Mouse (Mus musculus) limb, embryonic 15.5 days (tissue): ENCODE data around the gene Mxi1. TPM values are rescaled to one million over a fixed set of nuclear protein-coding genes. Genes with fewer than 3 reads are reported as not detected.

ENCODE experiments used
- ATAC-seq: fragments of 200-750 bp; cut with Nextera tagmentation; 2 replicates; pipeline ENCODE4 v1.8.0; 2017; ENCODE audit warnings: low read depth, moderate TSS enrichment; ENCODE audit not compliant: insufficient number of reproducible peaks, low FRiP score, low TSS enrichment
- H3K27ac ChIP-seq: fragments of 300-500 bp; sonication (generic); 2 replicates; pipeline ENCODE4 v1.5.1; 2015; ENCODE audit warnings: moderate library complexity, mild to moderate bottlenecking, inconsistent platforms
- H3K27me3 ChIP-seq: fragments of 300-500 bp; sonication (generic); 2 replicates; pipeline ENCODE4 v1.6.1; 2015; ENCODE audit warnings: inconsistent platforms
- H3K36me3 ChIP-seq: fragments of 300-500 bp; sonication (generic); 2 replicates; pipeline ENCODE4 v1.6.1; 2015; ENCODE audit warnings: inconsistent platforms
- H3K4me1 ChIP-seq: fragments of 300-500 bp; sonication (generic); 2 replicates; pipeline ENCODE4 v1.6.1; 2015; ENCODE audit warnings: inconsistent platforms
- H3K4me2 ChIP-seq: fragments of 300-500 bp; sonication (generic); 2 replicates; pipeline ENCODE4 v1.6.1; 2015; ENCODE audit warnings: mild to moderate bottlenecking, inconsistent platforms
- H3K4me3 ChIP-seq: fragments of 300-500 bp; sonication (generic); 2 replicates; pipeline ENCODE4 v1.5.1; 2015; ENCODE audit warnings: mild to moderate bottlenecking, inconsistent platforms
- H3K9ac ChIP-seq: fragments of 300-500 bp; sonication (generic); 2 replicates; pipeline ENCODE4 v1.6.1; 2015; ENCODE audit warnings: inconsistent platforms
- H3K9me3 ChIP-seq: fragments of 300-500 bp; sonication (generic); 2 replicates; pipeline ENCODE4 v1.6.1; 2016; ENCODE audit warnings: inconsistent platforms
- WGBS: fragments of 180-500 bp; shearing (Covaris S2); methylation state at CpG from one replicate; pipeline ENCODE4 v1.1.7; 2015; 5-methylcytosine and 5-hydroxymethylcytosine counted together
- polyA plus RNA-seq: library from polyadenylated mRNA; unstranded; fragments of >200 nt; fragmentation: Nextera tagmentation; extraction: Ambion mirVana; gene quantifications from 2 replicates; pipeline ENCODE4 v1.2.1, GENCODE M21; 2015

Mxi1 gene
- polyA plus RNA-seq, 1 experiment from 2014 or later: 40.1 TPM

- no peaks in the 10 kb centered on the region for H3K27me3 ChIP-seq
- peaks cover 14% of the 10 kb centered on the region for H3K4me1 ChIP-seq
- H3K27ac ChIP-seq: no peak overlapping the region
- no peak overlapping the region for H3K4me2 ChIP-seq
- H3K36me3 ChIP-seq: no peaks in the 10 kb centered on the region
- WGBS: 62% methylated on average over 19 of the region's 19 CpGs
- no peak for ATAC-seq
- no peaks in the 10 kb centered on the region for H3K9me3 ChIP-seq
- H3K4me3 ChIP-seq: no peak overlapping the region
- H3K9ac ChIP-seq: no peak overlapping the region
Observed at GRCm38 (mm10) chr19:53278491-53279415, 31.6 kb upstream of the Mxi1 start.

GRCm38 (mm10) chr19:53280254-53280653 lies 30.1 kb upstream of the Mxi1 start:
- 87% methylated on average over 8 of the region's 8 CpGs for WGBS
- ATAC-seq: no peak
- no peaks in the 10 kb centered on the region for H3K27me3 ChIP-seq

GRCm38 (mm10) chr19:53282571-53282970 lies 27.7 kb upstream of the Mxi1 start:
- Histone ChIP-seq H3K27ac (no peak overlapping the region), H3K36me3 (no peaks in the 10 kb centered on the region), H3K4me2 (no peak overlapping the region), H3K27me3 (no peaks in the 10 kb centered on the region), H3K4me3 (no peak overlapping the region), H3K9me3 (no peaks in the 10 kb centered on the region), H3K4me1 (0 out of 2 replicates have a peak, but pooled peaks cover 6% of the 10 kb centered on the region), H3K9ac (no peak overlapping the region)
- no peak for ATAC-seq
- WGBS: 74% methylated on average over 10 of the region's 10 CpGs

More at GRCm38 (mm10) chr19:53280254-53280653, 30.1 kb upstream of the Mxi1 start:
- no peak overlapping the region for H3K9ac ChIP-seq
- H3K9me3 ChIP-seq: no peaks in the 10 kb centered on the region
- no peak overlapping the region for H3K4me3 ChIP-seq
- no peak overlapping the region for H3K27ac ChIP-seq
- H3K4me1 ChIP-seq: peaks cover 14% of the 10 kb centered on the region
- H3K4me2 ChIP-seq: no peak overlapping the region
- no peaks in the 10 kb centered on the region for H3K36me3 ChIP-seq

GRCm38 (mm10) chr19:53283742-53284141 lies 26.6 kb upstream of the Mxi1 start:
- H3K27ac ChIP-seq: no peak overlapping the region
- no peak overlapping the region for H3K4me2 ChIP-seq
- H3K4me3 ChIP-seq: no peak overlapping the region
- H3K36me3 ChIP-seq: no peaks in the 10 kb centered on the region
- no peak overlapping the region for H3K9ac ChIP-seq
- no peaks in the 10 kb centered on the region for H3K27me3 ChIP-seq
- H3K4me1 ChIP-seq: 0 out of 2 replicates have a peak, but pooled peaks cover 3% of the 10 kb centered on the region
- WGBS: 87% methylated on average over 7 of the region's 7 CpGs
- no peak for ATAC-seq
- no peaks in the 10 kb centered on the region for H3K9me3 ChIP-seq

- no peaks in the 10 kb centered on the region for H3K9me3 ChIP-seq
- WGBS: 40% methylated on average over 20 of the region's 20 CpGs
- H3K36me3 ChIP-seq: no peaks in the 10 kb centered on the region
- no peak overlapping the region for H3K4me2 ChIP-seq
- no peak overlapping the region for H3K27ac ChIP-seq
- H3K4me3 ChIP-seq: no peak overlapping the region
- H3K9ac ChIP-seq: no peak overlapping the region
- ATAC-seq: no peak
- H3K27me3 ChIP-seq: no peaks in the 10 kb centered on the region
- no peaks in the 10 kb centered on the region for H3K4me1 ChIP-seq
Observed at GRCm38 (mm10) chr19:53284268-53285208, 25.8 kb upstream of the Mxi1 start.

GRCm38 (mm10) chr19:53296331-53297254 lies 13.7 kb upstream of the Mxi1 start:
- no peak overlapping the region for H3K4me3 ChIP-seq
- H3K9me3 ChIP-seq: no peaks in the 10 kb centered on the region
- H3K27me3 ChIP-seq: no peaks in the 10 kb centered on the region
- no peak overlapping the region for H3K27ac ChIP-seq
- no peaks in the 10 kb centered on the region for H3K36me3 ChIP-seq
- no peaks in the 10 kb centered on the region for H3K4me1 ChIP-seq
- ATAC-seq: no peak
- no peak overlapping the region for H3K9ac ChIP-seq
- 79% methylated on average over 23 of the region's 23 CpGs for WGBS
- no peak overlapping the region for H3K4me2 ChIP-seq

GRCm38 (mm10) chr19:53299156-53299828 lies 11.0 kb upstream of the Mxi1 start:
- no peak overlapping the region for H3K9ac ChIP-seq
- no peak for ATAC-seq
- no peak overlapping the region for H3K27ac ChIP-seq
- H3K9me3 ChIP-seq: no peaks in the 10 kb centered on the region
- no peaks in the 10 kb centered on the region for H3K36me3 ChIP-seq
- H3K4me1 ChIP-seq: no peaks in the 10 kb centered on the region
- no peaks in the 10 kb centered on the region for H3K27me3 ChIP-seq
- H3K4me2 ChIP-seq: no peak overlapping the region
- H3K4me3 ChIP-seq: no peak overlapping the region
- 51% methylated on average over 17 of the region's 17 CpGs for WGBS

GRCm38 (mm10) chr19:53299829-53300181 lies 10.5 kb upstream of the Mxi1 start:
- Histone ChIP-seq H3K9ac (no peak overlapping the region), H3K4me2 (no peak overlapping the region), H3K9me3 (no peaks in the 10 kb centered on the region), H3K27ac (no peak overlapping the region), H3K4me1 (no peaks in the 10 kb centered on the region), H3K4me3 (no peak overlapping the region), H3K36me3 (no peaks in the 10 kb centered on the region), H3K27me3 (no peaks in the 10 kb centered on the region)
- no peak for ATAC-seq
- 84% methylated on average over 4 of the region's 4 CpGs for WGBS

GRCm38 (mm10) chr19:53303382-53303781 lies 6.9 kb upstream of the Mxi1 start:
- H3K9me3 ChIP-seq: no peaks in the 10 kb centered on the region
- H3K27ac ChIP-seq: no peak overlapping the region

GRCm38 (mm10) chr19:53305621-53306020 lies 4.7 kb upstream of the Mxi1 start:
- Histone ChIP-seq H3K27ac (no peak overlapping the region), H3K27me3 (no peaks in the 10 kb centered on the region), H3K4me1 (0 out of 2 replicates have a peak, but pooled peaks cover 2% of the 10 kb centered on the region), H3K4me2 (no peak overlapping the region), H3K36me3 (no peaks in the 10 kb centered on the region), H3K9ac (no peak overlapping the region), H3K4me3 (no peak overlapping the region), H3K9me3 (no peaks in the 10 kb centered on the region)
- ATAC-seq: no peak
- WGBS: 83% methylated on average over 8 of the region's 8 CpGs

More at GRCm38 (mm10) chr19:53303382-53303781, 6.9 kb upstream of the Mxi1 start:
- Histone ChIP-seq H3K4me1 (no peaks in the 10 kb centered on the region), H3K9ac (no peak overlapping the region), H3K36me3 (no peaks in the 10 kb centered on the region), H3K4me2 (no peak overlapping the region), H3K27me3 (no peaks in the 10 kb centered on the region), H3K4me3 (no peak overlapping the region)
- no peak for ATAC-seq
- WGBS: 87% methylated on average over 7 of the region's 7 CpGs

- Histone ChIP-seq H3K27me3 (no peaks in the 10 kb centered on the region), H3K4me3 (no peak overlapping the region), H3K27ac (no peak overlapping the region), H3K36me3 (no peaks in the 10 kb centered on the region), H3K9me3 (no peaks in the 10 kb centered on the region), H3K9ac (no peak overlapping the region), H3K4me2 (no peak overlapping the region), H3K4me1 (0 out of 2 replicates have a peak, but pooled peaks cover 2% of the 10 kb centered on the region)
- no peak for ATAC-seq
- 49% methylated on average over 11 of the region's 11 CpGs for WGBS
Observed at GRCm38 (mm10) chr19:53306706-53307105, 3.6 kb upstream of the Mxi1 start.
